Mouse (Mus musculus): ENCODE results near the gene Dhx37.

- no peak for TF ChIP-seq CTCF (IDR thresholded peaks at IDR 0.05)
- TF ChIP-seq POLR2A (IDR thresholded peaks at IDR 0.05; ENCODE audit: insufficient read depth, low read depth, low read length): no peak
- no peak for TF ChIP-seq EP300 (IDR thresholded peaks at IDR 0.05; ENCODE audit: insufficient read depth, low read depth, low read length)
Measured at GRCm38 (mm10) chr5:125457538-125457937, 23.6 kb upstream of the Dhx37 start.
